Mouse (Mus musculus): ENCODE measurements around the gene Scn3a. TPM values are rescaled to one million over a fixed set of nuclear protein-coding genes. Genes with fewer than 3 reads are reported as not detected.

Scn3a gene
- total RNA-seq, 4 experiments from 2014 or later: 4.5 to 8.2 (median 6.3) TPM

Other genes starting within 250 kb of the Scn3a start
- gene Slc38a11, start 203.6 kb downstream of the Scn3a start, total RNA-seq (2022): 10 to 100 TPM; 20.1 to 43.2 (median 28.4) TPM
- gene Scn2a, start 53.1 kb upstream of the Scn3a start, total RNA-seq (2022): 1 to 10 TPM; 1.6 to 3.4 (median 2.5) TPM